Mouse (Mus musculus) stomach, postnatal 0 days (tissue): ENCODE results near the gene Klhl20.

Experiments used
- CTCF ChIP-seq: IDR thresholded peaks from 2 replicates; pipeline ENCODE4 v1.5.1; 2016; ENCODE audit warnings: antibody characterized with exemption, low read depth, mild to moderate bottlenecking, moderate library complexity
- EP300 ChIP-seq: optimal IDR thresholded peaks from 2 replicates; pipeline ENCODE3; 2016; ENCODE audit warnings: antibody characterized with exemption

- TF ChIP-seq CTCF (no peak), EP300 (no peak)
Measured at GRCm38 (mm10) chr1:161126461-161126860, 4.8 kb downstream of the Klhl20 start.
